Mouse (Mus musculus): Measurements from ENCODE around the gene Luzp2. TPM values are rescaled to one million over a fixed set of nuclear protein-coding genes. Genes with fewer than 3 reads are reported as not detected.
"Not testable (repeated sequence)": the region's sequence is repeated elsewhere in the genome, so short reads cannot be mapped to it uniquely, and the experiment has no call there.

Luzp2 gene
- polyA plus RNA-seq, 1 experiment from 2014 or later: 6.5 TPM

DNA sequence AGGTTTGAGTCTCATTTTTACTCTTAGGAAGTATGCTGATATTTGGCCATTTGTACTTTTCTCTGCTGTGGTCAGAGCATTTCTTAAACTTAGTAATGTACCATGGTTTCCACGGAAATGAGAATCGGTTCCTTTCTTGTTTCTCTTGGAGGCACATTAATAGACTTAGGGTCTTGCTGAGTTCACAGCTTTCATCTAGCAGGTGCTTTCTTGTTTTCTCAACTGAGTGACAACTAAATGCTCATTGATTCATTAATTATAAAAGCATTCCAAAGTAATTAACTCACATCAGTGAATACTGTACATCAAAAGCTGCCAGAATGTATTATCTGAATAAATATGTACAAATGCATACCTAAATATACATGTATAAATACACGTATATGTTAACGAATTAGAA is 127.4 kb downstream of the Luzp2 start:
- ATAC-seq (ENCODE audit: low FRiP score): no peak
- Histone ChIP-seq H3K27me3 (ENCODE audit: control insufficient read depth, insufficient read depth, low read length) (no peaks in the 10 kb centered on the region), H3K4me2 (no peak overlapping the region), H3K4me3 (ENCODE audit: low read depth, low read length) (no peak overlapping the region), H3K27ac (ENCODE audit: low read depth, low read length) (no peak overlapping the region), H3K36me3 (ENCODE audit: control insufficient read depth, insufficient read depth, low read length) (no peaks in the 10 kb centered on the region), H3K9ac (ENCODE audit: low read length) (no peak overlapping the region), H3K9me3 (ENCODE audit: control insufficient read depth, low read length) (no peaks in the 10 kb centered on the region), H3K4me1 (ENCODE audit: control insufficient read depth, insufficient read depth, low read length) (no peaks in the 10 kb centered on the region)
- no peak for DNase-seq (ENCODE audit: low spot score, missing footprints)
- WGBS: 81% methylated on average over 4 of the region's 4 CpGs

DNA sequence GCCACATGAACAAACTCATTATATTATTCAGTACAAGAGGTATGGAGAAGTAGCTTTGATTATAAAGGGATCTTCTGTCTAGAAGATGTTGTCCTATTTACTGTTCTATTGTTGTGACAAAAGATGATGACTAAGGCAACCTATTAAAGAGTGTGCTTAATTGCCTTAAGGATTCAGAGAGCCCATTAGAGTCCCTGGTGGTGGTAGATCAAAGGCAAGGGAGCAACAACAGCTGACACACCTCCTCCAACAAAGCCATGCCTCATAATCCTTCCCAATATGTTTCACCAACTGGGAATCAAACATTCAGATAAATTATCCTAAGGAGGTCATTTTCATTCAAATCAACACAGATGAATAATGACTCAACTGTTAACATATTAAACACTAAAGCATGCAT is 142.1 kb downstream of the Luzp2 start:
- H3K36me3 ChIP-seq (ENCODE audit: control insufficient read depth, insufficient read depth, low read length): no peaks in the 10 kb centered on the region
- H3K27ac ChIP-seq (ENCODE audit: low read depth, low read length): no peak overlapping the region
- no peak overlapping the region for H3K4me2 ChIP-seq
- H3K27me3 ChIP-seq (ENCODE audit: control insufficient read depth, insufficient read depth, low read length): no peaks in the 10 kb centered on the region
- no peaks in the 10 kb centered on the region for H3K4me1 ChIP-seq (ENCODE audit: control insufficient read depth, insufficient read depth, low read length)
- no peaks in the 10 kb centered on the region for H3K9me3 ChIP-seq (ENCODE audit: control insufficient read depth, low read length)
- ATAC-seq (ENCODE audit: low FRiP score) (peak; percentile 55), DNase-seq (ENCODE audit: low spot score, missing footprints) (no peak)
- no peak overlapping the region for H3K4me3 ChIP-seq (ENCODE audit: low read depth, low read length)
- no peak overlapping the region for H3K9ac ChIP-seq (ENCODE audit: low read length)

DNA sequence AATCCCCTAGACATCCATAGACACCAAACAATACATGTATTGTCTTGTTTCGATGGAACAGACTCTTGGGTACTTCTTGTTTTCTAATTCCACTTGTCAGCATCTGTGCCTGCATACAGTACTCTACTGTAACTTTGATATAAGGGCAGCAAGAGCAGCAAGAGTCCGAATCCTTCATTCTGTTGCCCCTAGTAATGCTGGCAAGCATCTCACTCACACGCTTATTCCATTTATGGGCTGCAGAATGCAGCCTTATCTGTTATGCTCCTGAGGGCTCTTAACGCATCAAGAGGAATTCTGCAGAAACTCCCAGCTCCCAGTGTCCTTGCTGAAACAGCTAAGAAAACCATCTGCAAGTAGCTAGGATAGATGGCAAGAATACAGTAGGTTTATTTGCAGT is 145.3 kb downstream of the Luzp2 start:
- Histone ChIP-seq H3K4me2 (no peak overlapping the region), H3K9me3 (ENCODE audit: control insufficient read depth, low read length) (no peaks in the 10 kb centered on the region), H3K4me1 (ENCODE audit: control insufficient read depth, insufficient read depth, low read length) (no peaks in the 10 kb centered on the region), H3K9ac (ENCODE audit: low read length) (no peak overlapping the region), H3K4me3 (ENCODE audit: low read depth, low read length) (no peak overlapping the region), H3K27ac (ENCODE audit: low read depth, low read length) (no peak overlapping the region), H3K36me3 (ENCODE audit: control insufficient read depth, insufficient read depth, low read length) (no peaks in the 10 kb centered on the region), H3K27me3 (ENCODE audit: control insufficient read depth, insufficient read depth, low read length) (no peaks in the 10 kb centered on the region)
- ATAC-seq (ENCODE audit: low FRiP score) (no peak), DNase-seq (ENCODE audit: low spot score, missing footprints) (no peak)
- WGBS: 83% methylated on average over 4 of the region's 4 CpGs

DNA sequence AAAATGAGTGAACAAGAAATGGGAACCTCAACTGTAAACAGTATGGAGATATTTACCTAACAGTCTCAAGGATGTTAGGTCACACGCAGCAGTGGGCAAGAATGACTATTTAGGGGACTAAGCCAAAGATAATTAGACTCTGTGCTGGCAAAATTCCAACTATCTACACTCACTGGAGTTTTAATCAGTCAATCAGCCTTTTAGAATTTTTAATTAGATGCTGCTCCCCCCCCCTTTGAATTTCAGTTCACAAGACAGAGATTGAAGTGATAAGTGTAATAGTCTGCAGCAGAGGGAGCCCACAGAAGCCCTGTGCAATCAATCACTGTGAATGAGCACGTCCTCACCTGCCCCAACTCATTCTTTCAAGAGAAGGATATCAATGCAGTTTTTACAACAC is 165.1 kb downstream of the Luzp2 start:
- no peak overlapping the region for H3K4me3 ChIP-seq (ENCODE audit: low read depth, low read length)
- DNase-seq (ENCODE audit: low spot score, missing footprints): no peak
- ATAC-seq (ENCODE audit: low FRiP score): no peak
- H3K9ac ChIP-seq (ENCODE audit: low read length): no peak overlapping the region
- no peaks in the 10 kb centered on the region for H3K4me1 ChIP-seq (ENCODE audit: control insufficient read depth, insufficient read depth, low read length)
- no peak overlapping the region for H3K4me2 ChIP-seq
- H3K27ac ChIP-seq (ENCODE audit: low read depth, low read length): no peak overlapping the region
- WGBS: 83% methylated on average over 2 of the region's 2 CpGs
- no peaks in the 10 kb centered on the region for H3K36me3 ChIP-seq (ENCODE audit: control insufficient read depth, insufficient read depth, low read length)
- H3K27me3 ChIP-seq (ENCODE audit: control insufficient read depth, insufficient read depth, low read length): no peaks in the 10 kb centered on the region
- H3K9me3 ChIP-seq (ENCODE audit: control insufficient read depth, low read length): no peaks in the 10 kb centered on the region

DNA sequence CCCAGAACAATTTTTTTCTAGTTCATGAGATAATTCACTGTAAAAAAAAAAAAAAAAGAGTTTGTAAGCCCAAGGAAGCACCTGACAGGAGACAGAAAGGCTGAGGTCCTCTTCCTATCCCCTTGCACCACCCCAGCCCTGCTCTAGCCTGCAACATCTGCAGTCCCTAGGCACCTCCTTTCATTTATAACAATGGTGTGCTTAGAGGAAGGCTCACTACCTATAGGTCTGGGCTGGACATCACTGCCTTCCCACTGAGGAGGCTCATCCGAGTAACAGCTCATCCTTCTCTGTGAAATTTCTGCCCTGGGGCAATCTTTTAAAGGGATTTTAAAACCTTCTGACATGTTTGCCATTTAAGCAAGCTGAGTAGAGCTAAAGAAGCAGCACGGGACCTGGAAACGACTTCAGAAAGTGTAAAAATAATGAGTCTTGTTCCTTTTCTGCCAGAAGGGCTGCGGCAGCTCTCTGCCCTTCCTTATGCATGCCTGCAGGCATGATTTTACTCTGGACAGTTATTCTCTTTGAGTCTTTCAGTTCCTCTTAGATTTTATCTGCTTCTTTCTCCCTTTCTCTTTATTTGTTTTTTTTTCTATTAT is 174.0 kb downstream of the Luzp2 start:
- no peaks in the 10 kb centered on the region for H3K36me3 ChIP-seq (ENCODE audit: control insufficient read depth, insufficient read depth, low read length)
- H3K9ac ChIP-seq (ENCODE audit: low read length): no peak overlapping the region
- no peaks in the 10 kb centered on the region for H3K4me1 ChIP-seq (ENCODE audit: control insufficient read depth, insufficient read depth, low read length)
- ATAC-seq (ENCODE audit: low FRiP score): peak; percentile 55; the same call in 1 of the 2 replicates
- no peak overlapping the region for H3K4me2 ChIP-seq
- 68% methylated on average over 4 of the region's 4 CpGs for WGBS
- H3K27me3 ChIP-seq (ENCODE audit: control insufficient read depth, insufficient read depth, low read length): no peaks in the 10 kb centered on the region
- H3K27ac ChIP-seq (ENCODE audit: low read depth, low read length): no peak overlapping the region
- H3K9me3 ChIP-seq (ENCODE audit: control insufficient read depth, low read length): no peaks in the 10 kb centered on the region
- no peak for DNase-seq (ENCODE audit: low spot score, missing footprints)
- H3K4me3 ChIP-seq (ENCODE audit: low read depth, low read length): no peak overlapping the region

DNA sequence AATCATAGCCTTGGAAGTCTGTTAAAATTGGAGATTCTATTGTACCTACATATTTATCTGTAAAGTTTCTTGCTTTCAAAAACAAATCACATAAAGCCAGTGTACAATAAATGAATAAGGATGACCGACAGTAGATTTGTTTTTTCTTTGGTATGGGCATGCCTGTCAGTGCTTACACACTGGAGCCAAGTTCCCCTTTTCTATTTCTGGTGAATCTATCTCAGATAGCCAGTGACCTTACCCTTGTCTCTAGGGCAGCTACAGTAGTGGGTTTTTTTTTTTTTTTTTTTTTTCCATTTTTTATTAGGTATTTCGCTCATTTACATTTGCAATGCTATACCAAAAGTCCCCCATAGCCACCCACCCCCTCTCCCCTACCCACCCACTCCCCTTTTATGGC is 298.6 kb downstream of the Luzp2 start:
- DNase-seq (ENCODE audit: low spot score, missing footprints); H3K27me3 ChIP-seq (ENCODE audit: control insufficient read depth, insufficient read depth, low read length); H3K36me3 ChIP-seq (ENCODE audit: control insufficient read depth, insufficient read depth, low read length); H3K27ac ChIP-seq (ENCODE audit: low read depth, low read length); H3K4me3 ChIP-seq (ENCODE audit: low read depth, low read length); H3K9me3 ChIP-seq (ENCODE audit: control insufficient read depth, low read length); H3K9ac ChIP-seq (ENCODE audit: low read length); ATAC-seq (ENCODE audit: low FRiP score); H3K4me1 ChIP-seq (ENCODE audit: control insufficient read depth, insufficient read depth, low read length); H3K4me2 ChIP-seq: not testable (repeated sequence)
- WGBS: 88% methylated on average over 2 of the region's 2 CpGs

DNA sequence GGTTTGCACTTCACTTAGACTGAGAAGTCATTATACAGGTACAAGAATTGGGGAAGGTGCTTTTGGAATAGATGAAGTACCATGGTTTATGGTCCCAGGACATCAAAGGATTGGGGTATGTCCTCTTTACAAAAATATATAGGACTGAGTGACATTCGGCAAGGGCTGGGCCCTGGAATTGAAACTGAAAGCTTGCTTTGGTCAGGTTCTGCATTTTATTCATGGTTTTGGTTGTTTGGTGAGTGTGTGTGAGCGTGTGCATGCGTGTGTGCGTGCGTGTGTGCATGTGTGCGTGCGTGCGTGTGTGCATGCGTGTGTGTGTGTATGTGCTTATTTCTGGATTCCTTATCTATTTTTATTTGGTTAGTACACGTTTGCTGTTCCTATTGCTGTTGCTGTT is 353.6 kb downstream of the Luzp2 start:
- H3K36me3 ChIP-seq (ENCODE audit: control insufficient read depth, insufficient read depth, low read length): no peaks in the 10 kb centered on the region
- no peak for DNase-seq (ENCODE audit: low spot score, missing footprints)
- H3K4me3 ChIP-seq (ENCODE audit: low read depth, low read length): no peak overlapping the region
- no peak overlapping the region for H3K9ac ChIP-seq (ENCODE audit: low read length)
- no peaks in the 10 kb centered on the region for H3K27me3 ChIP-seq (ENCODE audit: control insufficient read depth, insufficient read depth, low read length)
- no peak for ATAC-seq (ENCODE audit: low FRiP score)
- no peaks in the 10 kb centered on the region for H3K4me1 ChIP-seq (ENCODE audit: control insufficient read depth, insufficient read depth, low read length)
- H3K4me2 ChIP-seq: no peak overlapping the region
- WGBS: 89% methylated on average over 10 of the region's 10 CpGs
- H3K9me3 ChIP-seq (ENCODE audit: control insufficient read depth, low read length): no peaks in the 10 kb centered on the region
- no peak overlapping the region for H3K27ac ChIP-seq (ENCODE audit: low read depth, low read length)

DNA sequence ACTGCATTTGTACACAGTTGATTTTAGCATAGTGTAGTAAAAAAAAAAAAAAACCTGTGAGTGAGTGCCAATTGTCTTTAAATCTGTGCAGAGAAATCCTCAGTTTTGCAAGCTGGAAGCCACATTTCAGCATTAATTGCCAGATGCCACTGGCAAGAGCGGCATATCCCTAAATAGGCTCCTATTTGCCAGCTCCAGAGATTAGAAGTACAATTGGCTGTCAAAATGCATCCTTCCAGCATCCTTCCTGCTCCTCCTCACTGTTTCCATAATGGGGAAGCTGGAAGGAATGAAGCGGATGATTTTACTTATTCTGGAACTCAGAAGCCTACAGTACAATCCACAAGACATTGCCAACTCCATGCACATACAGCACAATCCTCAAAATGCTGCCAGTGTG is 354.2 kb downstream of the Luzp2 start:
- no peaks in the 10 kb centered on the region for H3K27me3 ChIP-seq (ENCODE audit: control insufficient read depth, insufficient read depth, low read length)
- ATAC-seq (ENCODE audit: low FRiP score): no peak
- H3K36me3 ChIP-seq (ENCODE audit: control insufficient read depth, insufficient read depth, low read length): no peaks in the 10 kb centered on the region
- H3K4me3 ChIP-seq (ENCODE audit: low read depth, low read length): no peak overlapping the region
- H3K27ac ChIP-seq (ENCODE audit: low read depth, low read length): no peak overlapping the region
- H3K9ac ChIP-seq (ENCODE audit: low read length): no peak overlapping the region
- WGBS: 90% methylated on average over 2 of the region's 2 CpGs
- DNase-seq (ENCODE audit: low spot score, missing footprints): no peak
- H3K4me2 ChIP-seq: no peak overlapping the region
- no peaks in the 10 kb centered on the region for H3K9me3 ChIP-seq (ENCODE audit: control insufficient read depth, low read length)
- no peaks in the 10 kb centered on the region for H3K4me1 ChIP-seq (ENCODE audit: control insufficient read depth, insufficient read depth, low read length)

DNA sequence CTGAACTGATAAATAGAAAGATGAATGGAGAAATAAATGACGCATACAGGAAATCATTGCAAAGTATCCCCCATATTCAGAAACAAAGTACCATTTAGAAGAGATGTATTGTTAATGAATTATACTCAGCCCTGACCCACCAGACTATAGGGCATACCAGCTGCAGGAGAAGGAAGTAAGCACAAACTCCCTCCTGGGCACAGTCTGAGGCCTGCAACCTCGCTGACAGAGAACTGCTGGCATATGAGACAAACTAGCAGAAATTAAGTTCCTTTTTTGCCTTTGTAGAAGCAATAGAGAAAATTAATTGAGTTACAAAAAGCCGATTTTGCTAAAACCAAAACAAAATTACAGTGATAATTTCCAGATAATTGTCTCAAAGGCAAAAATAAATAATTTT is 355.4 kb downstream of the Luzp2 start:
- Histone ChIP-seq H3K4me3 (ENCODE audit: low read depth, low read length) (no peak overlapping the region), H3K27ac (ENCODE audit: low read depth, low read length) (no peak overlapping the region), H3K36me3 (ENCODE audit: control insufficient read depth, insufficient read depth, low read length) (no peaks in the 10 kb centered on the region), H3K9me3 (ENCODE audit: control insufficient read depth, low read length) (no peaks in the 10 kb centered on the region), H3K9ac (ENCODE audit: low read length) (no peak overlapping the region), H3K4me1 (ENCODE audit: control insufficient read depth, insufficient read depth, low read length) (no peaks in the 10 kb centered on the region), H3K27me3 (ENCODE audit: control insufficient read depth, insufficient read depth, low read length) (no peaks in the 10 kb centered on the region), H3K4me2 (no peak overlapping the region)
- no peak for DNase-seq (ENCODE audit: low spot score, missing footprints)
- 82% methylated on average over 3 of the region's 3 CpGs for WGBS
- ATAC-seq (ENCODE audit: low FRiP score): no peak

DNA sequence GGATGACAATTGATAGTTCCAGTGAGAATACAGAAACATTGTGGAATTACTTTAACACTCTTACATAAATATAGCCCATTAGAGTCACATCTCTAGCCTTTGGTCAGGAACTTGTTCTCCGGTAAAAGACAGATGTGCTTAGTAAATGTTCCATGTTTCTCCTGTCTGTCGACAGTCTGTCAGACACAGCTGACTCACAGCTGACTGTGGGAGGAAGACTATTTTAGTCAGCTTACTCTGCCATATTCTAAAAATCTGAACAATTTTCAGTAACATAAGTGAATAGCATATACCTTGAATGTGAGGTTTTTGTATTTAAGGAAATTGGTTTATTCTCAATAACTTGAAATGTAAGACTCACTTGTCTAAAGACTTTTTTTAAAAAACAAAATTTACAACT is 363.5 kb downstream of the Luzp2 start:
- ATAC-seq (ENCODE audit: low FRiP score) (no peak), DNase-seq (ENCODE audit: low spot score, missing footprints) (no peak)
- H3K4me3 ChIP-seq (ENCODE audit: low read depth, low read length): no peak overlapping the region
- no peak overlapping the region for H3K4me2 ChIP-seq
- no peaks in the 10 kb centered on the region for H3K9me3 ChIP-seq (ENCODE audit: control insufficient read depth, low read length)
- no peak overlapping the region for H3K9ac ChIP-seq (ENCODE audit: low read length)
- WGBS: 90% methylated on average over 2 of the region's 2 CpGs
- H3K36me3 ChIP-seq (ENCODE audit: control insufficient read depth, insufficient read depth, low read length): no peaks in the 10 kb centered on the region
- no peaks in the 10 kb centered on the region for H3K27me3 ChIP-seq (ENCODE audit: control insufficient read depth, insufficient read depth, low read length)
- no peaks in the 10 kb centered on the region for H3K4me1 ChIP-seq (ENCODE audit: control insufficient read depth, insufficient read depth, low read length)
- no peak overlapping the region for H3K27ac ChIP-seq (ENCODE audit: low read depth, low read length)

Data from midbrain, embryonic 11.5 days (tissue).